Mouse (Mus musculus): Measurements from ENCODE around the gene Rps17.

- TF ChIP-seq CTCF (IDR thresholded peaks at IDR 0.05) (no peak), POLR2A (IDR thresholded peaks at IDR 0.05; ENCODE audit: insufficient read depth, low read depth, low read length) (no peak), EP300 (IDR thresholded peaks at IDR 0.05; ENCODE audit: insufficient read depth, low read depth, low read length) (no peak)
Measured at GRCm38 (mm10) chr7:81372337-81372920, 27.4 kb upstream of the Rps17 start.

All from heart, adult 2 months (tissue).